Mouse (Mus musculus): ENCODE data around the gene Hmga1.

Hmga1 gene

GRCm38 (mm10) chr17:27528030-27528429 lies 28.3 kb upstream of the Hmga1 start:
- no peak for DNase-seq (ENCODE audit: low read depth, low spot score)

- no peak for DNase-seq (ENCODE audit: low read depth, low spot score)
Measured at GRCm38 (mm10) chr17:27528767-27529166, 27.5 kb upstream of the Hmga1 start.

GRCm38 (mm10) chr17:27532095-27532494 lies 24.2 kb upstream of the Hmga1 start:
- no peak for DNase-seq (ENCODE audit: low read depth, low spot score)

GRCm38 (mm10) chr17:27533354-27533753 lies 22.9 kb upstream of the Hmga1 start:
- no peak for DNase-seq (ENCODE audit: low read depth, low spot score)

- peak; percentile 84 for DNase-seq (ENCODE audit: low read depth, low spot score)
Measured at GRCm38 (mm10) chr17:27534718-27535117, 21.6 kb upstream of the Hmga1 start.

- DNase-seq (ENCODE audit: low read depth, low spot score), result no peak
Measured at GRCm38 (mm10) chr17:27541261-27541660, 15.0 kb upstream of the Hmga1 start.

- DNase-seq (ENCODE audit: low read depth, low spot score), result no peak
Measured at GRCm38 (mm10) chr17:27541984-27542383, 14.3 kb upstream of the Hmga1 start.

- no peak for DNase-seq (ENCODE audit: low read depth, low spot score)
Measured at GRCm38 (mm10) chr17:27544551-27544950, 11.7 kb upstream of the Hmga1 start.

GRCm38 (mm10) chr17:27545991-27546390 lies 10.3 kb upstream of the Hmga1 start:
- DNase-seq (ENCODE audit: low read depth, low spot score), result no peak

- DNase-seq (ENCODE audit: low read depth, low spot score), result no peak
Measured at GRCm38 (mm10) chr17:27546574-27547085, 9.7 kb upstream of the Hmga1 start.

- DNase-seq (ENCODE audit: low read depth, low spot score), result no peak
Measured at GRCm38 (mm10) chr17:27547253-27547868, 8.9 kb upstream of the Hmga1 start.

GRCm38 (mm10) chr17:27549234-27549633 lies 7.1 kb upstream of the Hmga1 start:
- no peak for DNase-seq (ENCODE audit: low read depth, low spot score)

GRCm38 (mm10) chr17:27551393-27551940 lies 4.8 kb upstream of the Hmga1 start:
- DNase-seq (ENCODE audit: low read depth, low spot score), result no peak

GRCm38 (mm10) chr17:27552215-27553201 lies 3.8 kb upstream of the Hmga1 start:
- no peak for DNase-seq (ENCODE audit: low read depth, low spot score)

GRCm38 (mm10) chr17:27554062-27554960 lies 2.0 kb upstream of the Hmga1 start:
- DNase-seq (ENCODE audit: low read depth, low spot score), result no peak

- DNase-seq (ENCODE audit: low read depth, low spot score), result peak; percentile 59
Measured at GRCm38 (mm10) chr17:27555075-27555511, 1.2 kb upstream of the Hmga1 start.

GRCm38 (mm10) chr17:27555512-27556172 lies 655 bp upstream of the Hmga1 start:
- peak; percentile 87 for DNase-seq (ENCODE audit: low read depth, low spot score)

GRCm38 (mm10) chr17:27557181-27557926 lies 1.1 kb downstream of the Hmga1 start:
- peak; percentile 86 for DNase-seq (ENCODE audit: low read depth, low spot score)

GRCm38 (mm10) chr17:27557927-27558661 lies 1.8 kb downstream of the Hmga1 start:
- no peak for DNase-seq (ENCODE audit: low read depth, low spot score)

Data from CD4-positive helper T cell, adult 2 months (primary cell).